Mouse (Mus musculus) cortical plate, adult 2 months (tissue): Measurements from ENCODE around the gene Ccdc189. TPM values are rescaled to one million over a fixed set of nuclear protein-coding genes. Genes with fewer than 3 reads are reported as not detected.

Experiments used
- H3K27ac ChIP-seq: fragments of 200-500 bp; 2 replicates; pipeline ENCODE4 v1.5.1; 2012; ENCODE audit warnings: low read length, control low read depth, inconsistent platforms; ENCODE audit not compliant: insufficient read depth
- H3K4me1 ChIP-seq: fragments of 200-500 bp; 2 replicates; pipeline ENCODE4 v1.6.1; 2011; ENCODE audit warnings: low read length; ENCODE audit not compliant: control insufficient read depth, insufficient read depth
- H3K4me3 ChIP-seq: fragments of 200-500 bp; 2 replicates; pipeline ENCODE4 v1.5.1; 2011; ENCODE audit warnings: mild to moderate bottlenecking, low read length, control low read depth; ENCODE audit not compliant: insufficient read depth
- CTCF ChIP-seq: fragments of 200-500 bp; IDR thresholded peaks from 2 replicates; pipeline ENCODE4 v1.5.1; 2011; ENCODE audit warnings: mild to moderate bottlenecking, control low read depth, low read length; ENCODE audit not compliant: insufficient read depth; ENCODE audit errors: extremely low read depth
- POLR2A ChIP-seq: fragments of 200-500 bp; IDR thresholded peaks from 2 replicates; pipeline ENCODE4 v1.6.1; 2011; ENCODE audit warnings: mild to moderate bottlenecking, low read length, control low read depth; ENCODE audit not compliant: insufficient read depth; ENCODE audit errors: extremely low read depth
- polyA plus RNA-seq: library from polyadenylated mRNA; depleted of rRNA; stranded (reverse); fragments of >200 nt; gene quantifications from 2 replicates; pipeline ENCODE4 v1.2.3, GENCODE M21; 2012

Ccdc189 gene
- polyA plus RNA-seq, 1 experiment: 22.3 TPM

GRCm38 (mm10) chr7:127614891-127615843, 26.8 kb upstream of the Ccdc189 start, which contains the start of gene Zfp629:
Zfp629 (minus strand) TSS chr7:127615797.
- peak within 1 kb of the TSS; percentile 64 for H3K4me3 ChIP-seq

GRCm38 (mm10) chr7:127614511-127614890, 26.1 kb upstream of the Ccdc189 start:
- H3K4me3 ChIP-seq: peak overlapping the region; percentile 64
- TF ChIP-seq POLR2A (no peak), CTCF (no peak)
- no peak overlapping the region for H3K27ac ChIP-seq
- peaks cover 1% of the 10 kb centered on the region; the same call in 1 of the 2 replicates for H3K4me1 ChIP-seq

More at GRCm38 (mm10) chr7:127614891-127615843, 26.8 kb upstream of the Ccdc189 start, which contains the start of gene Zfp629:
- TF ChIP-seq POLR2A: 0 out of 2 replicates have a peak, but pooled peaks have one; percentile 17
- no peak for TF ChIP-seq CTCF
- Histone ChIP-seq H3K27ac (no peak within 1 kb of the TSS; the same call in 1 of the 2 replicates), H3K4me1 (peaks cover 1% of the 10 kb centered on the region; the same call in 1 of the 2 replicates)

GRCm38 (mm10) chr7:127614091-127614490, 25.7 kb upstream of the Ccdc189 start:
- TF ChIP-seq POLR2A (no peak), CTCF (no peak)
- Histone ChIP-seq H3K4me1 (peaks cover 1% of the 10 kb centered on the region; the same call in 1 of the 2 replicates), H3K4me3 (peak overlapping the region; percentile 64), H3K27ac (no peak overlapping the region)

GRCm38 (mm10) chr7:127613501-127613900, 25.1 kb upstream of the Ccdc189 start:
- 0 out of 2 replicates have a peak overlapping the region, but pooled peaks have one; percentile 64 for H3K4me3 ChIP-seq
- no peak for TF ChIP-seq CTCF
- TF ChIP-seq POLR2A: no peak
- H3K27ac ChIP-seq: no peak overlapping the region
- peaks cover 1% of the 10 kb centered on the region; the same call in 1 of the 2 replicates for H3K4me1 ChIP-seq

GRCm38 (mm10) chr7:127611561-127611960, 23.2 kb upstream of the Ccdc189 start:
- Histone ChIP-seq H3K4me1 (peaks cover 1% of the 10 kb centered on the region; the same call in 1 of the 2 replicates), H3K4me3 (no peak overlapping the region), H3K27ac (no peak overlapping the region)
- no peak for TF ChIP-seq POLR2A
- TF ChIP-seq CTCF: no peak

- TF ChIP-seq CTCF (no peak), POLR2A (no peak)
- Histone ChIP-seq H3K4me3 (no peak overlapping the region), H3K27ac (no peak overlapping the region), H3K4me1 (peaks cover 1% of the 10 kb centered on the region; the same call in 1 of the 2 replicates)
These were observed 22.6 kb upstream of the Ccdc189 start for GRCm38 (mm10) chr7:127611011-127611410.

- TF ChIP-seq POLR2A: no peak
- no peak for TF ChIP-seq CTCF
These were observed 18.8 kb upstream of the Ccdc189 start for GRCm38 (mm10) chr7:127607150-127607549.

GRCm38 (mm10) chr7:127604256-127604655, 15.9 kb upstream of the Ccdc189 start:
- Histone ChIP-seq H3K4me3 (no peak overlapping the region), H3K27ac (no peak overlapping the region), H3K4me1 (no peaks in the 10 kb centered on the region)
- TF ChIP-seq CTCF (no peak), POLR2A (0 out of 2 replicates have a peak, but pooled peaks have one; percentile 22)

More at GRCm38 (mm10) chr7:127607150-127607549, 18.8 kb upstream of the Ccdc189 start:
- Histone ChIP-seq H3K4me1 (no peaks in the 10 kb centered on the region), H3K4me3 (no peak overlapping the region), H3K27ac (no peak overlapping the region)

- Histone ChIP-seq H3K4me1 (no peaks in the 10 kb centered on the region), H3K27ac (no peak overlapping the region), H3K4me3 (no peak overlapping the region)
- TF ChIP-seq POLR2A (no peak), CTCF (no peak)
These were observed 14.5 kb upstream of the Ccdc189 start for GRCm38 (mm10) chr7:127602903-127603302.
